Mouse (Mus musculus) heart, postnatal 0 days (tissue): Measurements from ENCODE around the gene Gm21992.

Experiments
- CTCF ChIP-seq: IDR thresholded peaks from 2 replicates; pipeline ENCODE4 v1.5.1; 2016; ENCODE audit warnings: antibody characterized with exemption, control low read depth, low read depth
- EP300 ChIP-seq: IDR thresholded peaks from 2 replicates; pipeline ENCODE4 v1.6.1; 2016; ENCODE audit warnings: antibody characterized with exemption, low read depth

DNA sequence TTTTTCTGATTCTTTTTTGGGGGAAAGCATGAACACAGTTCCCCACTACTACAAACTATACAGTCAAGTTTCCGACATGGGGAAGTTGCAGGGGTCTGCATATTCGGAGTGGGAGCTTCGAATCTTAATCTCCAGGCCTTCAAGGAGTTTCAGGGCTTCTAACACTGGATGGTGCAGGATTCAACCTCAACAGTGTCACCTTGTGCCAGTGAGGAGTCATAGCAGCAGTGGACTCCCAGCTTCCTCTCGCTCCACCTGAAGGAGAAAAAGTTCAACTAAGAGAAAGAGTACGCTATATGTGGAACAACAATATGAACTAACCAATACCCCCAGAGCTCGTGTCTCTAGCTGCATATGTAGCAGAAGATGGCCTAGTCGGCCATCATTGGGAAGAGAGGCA, 36.1 kb upstream of the Gm21992 start:
- TF ChIP-seq CTCF (peak; percentile 67), EP300 (no peak)
